Mouse (Mus musculus) urinary bladder, adult 18-20 months (tissue): ENCODE data around the gene Hdgf.

Experiments used
- DNase-seq, 2 experiments: peaks; one replicate each; pipeline ENCODE4 v3.0.0; 2022; ENCODE audit warnings: low spot score in 2 of 2, mixed read lengths in 2 of 2

Gene Hdgf

DNA sequence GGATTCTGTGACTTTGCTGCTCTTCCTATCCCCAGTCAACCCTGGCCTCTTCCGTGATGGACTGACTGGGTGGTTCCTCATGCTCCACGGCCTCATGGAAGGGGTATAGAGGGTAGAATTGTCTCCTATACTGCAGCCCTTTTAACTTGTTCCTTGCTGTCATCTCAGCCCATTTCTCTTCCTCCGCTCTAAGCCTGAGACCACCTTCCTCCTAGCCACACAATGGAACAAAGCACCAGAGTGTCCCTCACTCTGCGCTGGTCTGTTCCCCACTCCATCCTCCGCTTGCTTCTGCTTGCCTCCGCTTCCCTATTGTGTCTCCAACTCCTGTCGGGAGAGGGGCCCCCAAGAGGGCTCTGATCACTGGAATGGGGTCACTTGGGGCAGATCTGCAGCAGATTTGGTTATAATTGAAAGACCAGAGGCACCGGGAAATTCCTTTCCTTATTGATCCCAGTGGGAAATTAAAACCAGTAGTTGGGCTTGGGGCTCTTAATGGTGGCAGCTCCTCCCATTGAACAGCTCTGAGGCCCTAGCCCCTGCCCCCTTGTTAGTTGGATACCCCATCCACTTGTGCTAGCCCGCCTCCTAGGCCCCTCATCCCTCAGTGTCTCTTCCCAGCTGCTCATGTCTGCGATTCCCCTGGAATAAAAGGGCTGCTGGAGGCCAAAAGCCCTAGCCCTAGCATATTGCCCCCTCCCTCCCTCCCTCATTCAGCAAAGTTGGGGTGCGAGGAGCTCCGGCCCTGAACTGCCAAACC lies 39.8 kb downstream of the Hdgf start:
- DNase-seq = no peak

DNA sequence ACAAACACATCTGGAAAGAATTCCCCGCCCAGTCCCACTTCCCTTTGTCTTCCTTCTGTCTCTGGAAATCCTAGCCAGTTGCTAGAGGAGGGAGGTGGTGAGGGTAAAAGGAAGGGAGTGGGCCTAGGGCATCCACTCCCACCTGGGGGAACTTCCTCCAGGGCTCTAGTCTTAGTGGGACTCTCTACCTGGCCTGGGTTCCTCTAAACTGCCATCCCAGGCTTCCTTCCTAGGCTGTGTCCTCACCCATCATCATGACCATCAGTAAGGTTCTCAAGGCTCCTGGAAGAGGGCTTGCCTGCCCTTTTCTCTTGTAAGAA lies 40.4 kb downstream of the Hdgf start:
- DNase-seq = no peak

DNA sequence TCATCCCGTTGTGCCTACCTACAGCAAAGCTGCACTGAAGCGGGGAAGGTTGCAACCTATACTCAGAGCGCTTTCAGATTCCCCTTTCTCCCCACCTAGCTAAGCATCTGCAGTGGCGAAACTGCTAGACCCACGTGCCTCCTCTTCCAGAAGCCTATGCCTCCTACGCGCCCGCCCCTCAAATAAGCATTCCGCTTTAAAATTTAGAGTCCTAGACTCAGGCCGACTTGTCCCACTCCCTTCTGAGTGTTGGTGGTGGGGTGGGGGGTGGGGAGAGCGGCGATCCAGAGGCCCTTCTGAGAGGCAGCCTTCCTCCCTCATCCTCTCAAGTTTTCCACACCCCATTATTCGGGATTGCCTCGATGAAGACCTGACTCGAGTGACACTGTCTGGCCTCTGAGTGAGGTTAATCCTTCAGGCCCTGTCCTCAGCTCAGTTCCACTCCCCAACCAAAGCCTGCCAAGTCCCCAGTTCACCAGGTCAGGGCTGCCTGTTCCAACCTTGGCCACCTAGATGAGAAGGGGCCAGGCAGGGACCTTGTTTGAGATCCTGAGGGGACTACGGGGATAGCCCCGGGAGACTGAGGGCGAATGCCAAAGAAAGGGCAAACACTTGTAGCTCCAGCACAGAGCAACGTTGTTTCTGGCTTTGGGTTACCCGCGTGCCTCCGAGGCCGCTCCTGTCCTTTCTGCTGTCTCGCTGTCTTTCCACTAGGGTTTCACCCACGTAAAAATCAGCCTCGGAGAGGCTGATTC lies 41.1 kb downstream of the Hdgf start:
- no peak for DNase-seq

DNA sequence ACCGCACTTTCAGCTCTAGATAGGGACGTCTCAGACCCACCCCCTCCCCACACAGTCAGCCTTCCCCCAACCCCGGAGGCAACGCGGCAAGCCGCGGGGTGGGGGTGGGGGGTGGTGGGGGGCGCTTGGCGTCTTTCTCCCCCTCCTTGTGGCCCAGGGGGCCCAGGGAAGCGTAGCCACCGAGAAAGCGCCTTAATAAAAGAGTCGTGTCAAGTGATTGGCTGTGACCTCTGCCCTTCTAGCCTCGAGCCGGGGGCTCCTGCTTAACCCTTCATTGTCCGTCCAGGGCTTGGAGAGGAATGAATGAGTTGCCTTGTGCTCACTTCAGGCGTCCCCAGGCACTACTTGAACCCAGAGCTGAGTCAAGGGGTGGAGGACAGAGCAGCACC lies 41.7 kb downstream of the Hdgf start:
- no peak for DNase-seq

DNA sequence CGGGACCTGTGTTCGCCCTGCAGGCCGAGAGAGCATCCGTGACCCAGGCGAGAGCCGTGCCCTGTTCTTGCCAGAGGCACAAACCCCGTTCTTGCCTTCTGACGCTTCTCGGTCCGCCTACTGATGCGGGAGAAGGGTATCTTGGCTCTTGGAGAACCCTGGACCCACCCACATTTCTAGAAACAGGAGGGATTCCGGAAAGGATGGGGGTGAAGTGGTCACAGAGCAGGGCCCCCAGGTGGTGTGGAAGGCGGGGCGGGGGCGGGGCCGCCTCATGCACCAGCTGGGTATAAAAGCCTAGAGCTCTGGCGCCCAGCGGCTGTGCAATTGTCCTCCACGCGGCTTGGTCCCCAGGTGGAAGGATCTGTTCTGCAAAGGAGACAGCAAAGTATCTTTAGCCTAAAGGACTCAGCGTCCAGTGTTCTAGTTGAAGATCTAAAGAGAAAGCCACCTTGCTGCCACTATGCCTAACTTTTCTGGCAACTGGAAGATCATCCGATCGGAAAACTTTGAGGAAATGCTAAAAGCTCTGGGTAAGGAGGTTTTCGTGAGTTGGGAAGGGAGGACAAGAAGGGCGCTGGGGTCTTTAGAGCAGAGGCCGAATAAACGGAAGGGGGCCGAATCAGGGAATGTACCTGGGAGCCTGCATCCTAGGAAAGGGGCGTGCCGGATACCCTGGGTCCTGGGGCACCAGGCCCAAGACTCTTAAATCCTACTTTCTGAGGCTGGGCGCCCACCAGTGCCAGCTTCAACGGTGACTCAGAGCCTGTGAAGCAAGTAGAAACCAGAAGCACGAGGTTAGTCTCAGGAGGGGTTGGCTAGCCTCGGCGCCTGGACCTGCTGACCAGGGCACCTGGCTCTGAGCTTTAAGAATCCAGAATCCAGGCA lies 42.5 kb downstream of the Hdgf start, which contains the start of gene Crabp2:
Gene Crabp2 (plus strand): TSS at position 289 of the 888 bp plus-strand sequence.
- DNase-seq = no peak

DNA sequence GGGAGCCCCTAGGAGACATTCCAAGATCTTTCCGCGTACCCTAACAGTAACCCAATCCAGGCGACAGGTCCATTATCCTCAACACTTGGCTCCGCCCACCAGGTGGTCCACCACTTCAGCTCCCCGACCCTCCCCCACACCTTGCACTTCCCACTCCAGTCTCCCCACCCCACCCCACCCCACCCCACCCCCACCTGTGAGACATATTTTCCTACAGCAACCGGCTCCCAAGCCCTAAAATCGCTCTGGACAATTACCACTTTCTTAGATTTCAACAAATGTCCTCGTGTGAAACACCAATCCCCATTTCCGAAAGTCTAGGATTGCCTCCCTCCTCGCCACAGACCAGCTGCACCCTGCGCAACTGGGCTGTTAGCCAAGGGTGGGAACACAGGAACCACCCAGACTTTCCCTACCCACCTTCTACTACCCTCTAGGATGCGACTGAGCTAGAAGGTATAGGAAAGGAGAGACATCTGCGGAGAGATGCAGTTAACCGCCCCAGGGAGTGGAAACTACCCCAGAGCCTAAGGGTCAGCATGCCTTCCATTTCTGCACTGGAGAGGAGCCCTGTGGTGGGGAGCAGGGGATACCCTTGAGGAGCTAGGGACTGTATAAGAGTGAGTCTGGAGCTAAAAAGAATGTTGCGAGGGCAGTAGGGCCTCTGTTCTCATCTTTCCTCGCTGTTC lies 43.3 kb downstream of the Hdgf start:
- DNase-seq = no peak

DNA sequence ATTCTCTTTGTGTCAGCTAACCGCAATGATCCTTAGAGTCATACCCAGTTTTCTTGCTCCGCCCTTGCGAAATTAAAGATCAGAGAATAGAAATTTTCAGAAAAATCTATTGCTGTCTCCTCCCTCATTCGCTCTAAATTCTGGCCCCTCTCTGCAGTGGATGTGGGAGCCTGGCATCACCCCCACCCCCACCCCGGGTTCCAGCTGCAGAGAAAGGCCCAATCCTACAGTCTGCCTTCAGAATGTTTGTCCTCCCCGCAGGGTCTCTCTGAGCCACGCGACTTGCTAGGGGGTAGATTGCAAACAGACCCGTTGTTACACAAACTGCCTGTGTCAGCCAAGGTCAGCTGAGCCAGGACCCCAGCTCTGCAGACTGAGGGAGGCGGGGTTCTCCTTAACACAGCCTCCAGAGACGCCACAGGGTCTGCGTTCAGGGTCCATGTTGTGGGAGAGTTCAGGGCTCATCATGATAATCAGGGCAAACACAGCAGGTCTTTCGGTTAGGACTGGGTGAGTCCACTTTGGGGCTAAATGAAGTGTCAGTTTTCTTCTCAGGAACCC lies 43.9 kb downstream of the Hdgf start:
- no peak for DNase-seq

DNA sequence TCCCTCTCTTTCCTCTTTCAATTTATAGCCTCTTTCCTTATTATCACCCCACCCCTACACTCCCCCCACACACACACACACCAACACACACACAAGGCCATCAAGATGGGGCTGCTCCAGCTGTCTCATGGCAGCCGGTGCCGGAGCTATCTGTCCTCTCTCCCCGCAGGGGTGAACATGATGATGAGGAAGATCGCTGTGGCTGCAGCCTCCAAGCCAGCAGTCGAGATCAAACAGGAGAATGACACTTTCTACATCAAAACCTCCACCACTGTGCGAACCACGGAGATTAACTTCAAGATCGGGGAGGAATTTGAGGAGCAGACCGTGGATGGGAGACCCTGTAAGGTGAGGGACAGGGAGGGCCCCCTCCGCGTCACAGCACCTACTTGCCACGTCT lies 45.8 kb downstream of the Hdgf start:
- no peak for DNase-seq

DNA sequence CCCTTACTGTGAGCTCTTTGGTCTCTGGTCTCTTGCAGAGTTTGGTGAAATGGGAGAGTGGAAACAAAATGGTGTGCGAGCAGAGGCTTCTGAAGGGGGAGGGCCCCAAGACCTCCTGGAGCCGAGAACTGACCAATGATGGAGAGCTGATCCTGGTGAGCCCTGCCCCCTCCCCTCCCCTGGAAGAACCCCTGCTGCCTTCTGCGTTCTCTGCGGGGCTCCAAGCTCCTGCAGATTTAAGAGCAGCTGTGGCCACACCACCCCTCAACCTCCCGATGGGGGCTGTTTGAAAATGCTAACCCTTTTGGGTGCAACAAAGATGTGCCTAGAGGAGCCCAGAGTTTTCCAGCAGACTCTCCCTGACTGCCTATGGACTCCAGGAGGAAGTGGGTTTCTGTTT lies 46.3 kb downstream of the Hdgf start:
- no peak for DNase-seq

DNA sequence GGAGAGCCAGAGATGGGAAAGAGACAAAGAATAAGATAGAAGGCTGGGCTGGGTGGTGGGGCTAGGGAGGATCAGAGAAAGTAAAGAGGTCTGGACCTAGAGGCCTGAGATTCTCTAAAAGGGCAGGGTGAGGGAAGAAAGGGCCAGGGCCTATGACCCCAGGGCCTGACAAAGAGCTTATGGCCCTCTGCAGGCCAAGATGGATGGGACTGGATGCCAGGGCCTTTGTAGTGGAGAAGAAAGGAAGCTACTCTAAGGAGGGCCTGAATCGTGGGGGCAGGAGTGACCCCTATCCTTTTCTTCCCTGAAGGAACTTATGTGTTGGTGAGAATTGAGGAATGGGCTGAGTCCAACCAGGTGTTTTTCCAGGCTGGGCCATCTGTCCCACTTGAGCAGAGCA lies 51.9 kb downstream of the Hdgf start:
- DNase-seq = no peak

DNA sequence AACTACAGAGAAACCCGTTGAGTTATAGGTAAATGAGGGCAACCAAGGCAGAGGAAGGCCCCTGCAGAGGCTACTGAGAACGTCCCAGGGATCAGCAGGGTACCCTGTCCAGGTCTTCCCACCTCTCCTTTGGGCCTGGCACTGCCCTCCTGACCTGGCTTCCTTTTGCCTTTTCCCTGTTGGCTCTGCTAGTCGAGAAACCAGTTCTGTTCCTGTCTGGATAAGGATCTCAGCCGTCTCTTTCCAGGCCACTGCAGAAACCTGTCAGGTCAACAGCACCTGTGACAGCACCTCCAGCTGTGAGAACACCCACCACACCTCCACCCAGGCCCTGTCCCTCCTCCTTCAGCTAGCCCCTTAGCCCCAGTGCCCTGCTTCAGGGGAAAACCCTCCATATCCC lies 52.4 kb downstream of the Hdgf start:
- DNase-seq = no peak

DNA sequence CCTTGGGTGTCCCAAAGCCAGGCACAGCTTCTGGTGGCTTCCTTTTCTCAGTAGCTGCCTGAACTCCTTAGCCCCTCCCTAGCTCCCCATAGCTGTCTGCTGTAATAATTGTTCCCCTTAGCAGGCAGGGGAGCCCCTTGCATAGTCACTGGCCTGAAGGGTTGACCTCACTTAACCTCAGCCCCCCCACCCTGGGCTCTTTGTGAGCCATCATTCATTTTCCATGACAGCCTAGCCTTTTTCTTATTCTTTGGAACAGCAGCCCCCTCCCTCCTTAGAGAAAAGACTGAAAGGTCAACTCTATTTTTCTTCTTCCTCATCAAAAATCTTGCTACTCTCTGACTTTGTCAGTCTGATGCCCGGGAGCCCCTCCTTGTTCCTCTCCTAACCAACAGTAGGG lies 52.8 kb downstream of the Hdgf start:
- DNase-seq = no peak

DNA sequence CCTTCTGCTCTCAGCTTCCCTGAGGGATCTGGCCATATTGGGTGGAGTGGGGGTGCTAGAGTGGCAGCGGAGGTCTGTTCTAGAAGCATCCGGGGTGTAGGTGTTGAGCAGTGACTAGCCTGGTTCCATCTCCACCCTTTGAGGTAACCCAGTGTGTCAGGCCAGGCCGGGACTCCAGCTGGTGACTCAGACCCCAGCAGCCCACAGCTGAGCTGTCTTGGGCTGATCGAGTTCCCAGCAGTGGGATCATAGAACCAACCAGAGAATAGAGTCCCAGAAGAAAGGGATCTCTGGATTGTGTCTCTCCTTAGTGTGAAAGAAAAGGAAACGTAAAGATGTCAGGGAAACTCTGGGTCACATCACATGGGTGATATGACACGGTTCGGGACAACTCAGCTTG lies 53.2 kb downstream of the Hdgf start:
- DNase-seq = no peak

DNA sequence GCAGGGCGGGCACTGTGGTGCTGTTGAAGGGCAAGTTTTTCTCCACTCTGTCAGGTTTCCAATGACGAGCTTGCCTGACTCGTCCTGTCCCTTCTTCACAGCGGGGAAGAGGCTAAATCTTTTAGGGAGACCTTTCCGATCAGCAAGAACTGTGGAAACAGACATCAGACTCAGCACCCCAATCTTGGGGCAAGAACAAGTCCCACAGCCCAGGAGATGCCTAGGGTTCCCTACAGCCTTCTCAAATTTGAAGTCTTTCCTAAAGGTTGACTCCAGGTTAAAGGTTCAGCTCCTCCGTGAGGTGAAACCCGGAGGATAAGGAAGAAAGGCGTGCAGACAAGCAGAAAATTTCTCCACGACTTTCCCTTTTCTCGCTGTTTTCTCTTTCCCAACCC lies 54.1 kb downstream of the Hdgf start:
- no peak for DNase-seq

DNA sequence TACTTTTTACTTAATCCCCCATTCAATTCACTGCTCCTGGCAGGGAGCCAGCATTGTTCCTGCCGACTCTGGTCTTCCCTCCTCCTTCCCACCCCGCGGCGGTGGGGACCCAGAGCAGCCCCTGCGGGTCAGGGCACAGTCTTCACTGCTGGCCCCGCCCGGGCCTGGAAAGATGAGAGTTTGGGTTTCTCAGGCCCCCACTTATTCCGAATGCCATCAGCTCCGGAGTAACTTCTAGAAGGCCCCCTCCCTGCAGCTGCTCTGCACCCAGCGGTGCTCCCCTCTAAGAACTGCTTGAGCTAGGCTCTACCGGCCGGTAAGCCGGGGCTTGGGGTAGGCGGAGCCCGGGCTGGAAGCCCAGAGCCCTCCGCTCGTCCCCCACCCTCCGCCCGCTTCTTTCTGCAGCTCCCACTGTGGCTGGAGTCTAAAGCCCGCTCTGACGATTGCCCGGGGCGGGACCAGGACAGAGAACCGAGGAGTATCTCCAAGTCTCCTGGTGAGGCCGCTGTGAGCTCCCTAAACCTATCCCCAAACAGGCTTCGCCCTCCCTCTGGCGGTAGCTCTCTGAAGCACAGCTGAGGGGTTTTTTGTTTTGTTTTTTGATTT lies 54.6 kb downstream of the Hdgf start:
- DNase-seq = peak; percentile 78 to 81
